Mouse (Mus musculus): ENCODE results near the gene Usp36.

GRCm38 (mm10) chr11:118321971-118322370, 31.9 kb upstream of the Usp36 start:
- TF ChIP-seq CTCF (IDR thresholded peaks at IDR 0.05; ENCODE audit: insufficient read depth, low read length) (no peak), POLR2A (IDR thresholded peaks at IDR 0.05; ENCODE audit: borderline replicate concordance, extremely low read depth, low read depth, low read length) (no peak)
